Mouse (Mus musculus) neural tube, embryonic 11.5 days (tissue): Measurements from ENCODE around the gene Ppp1r2. TPM values are rescaled to one million over a fixed set of nuclear protein-coding genes. Genes with fewer than 3 reads are reported as not detected.
A peak's percentile ranks its signal among the peaks of the same experiment; 100 is the strongest.

Experiments
- ATAC-seq: fragments of 200-750 bp; cut with Nextera tagmentation; 2 replicates; pipeline ENCODE4 v1.8.0; 2017; ENCODE audit warnings: moderate number of reproducible peaks, mild to moderate bottlenecking, moderate TSS enrichment, moderate library complexity; ENCODE audit not compliant: insufficient read depth, low FRiP score, low TSS enrichment
- DNase-seq: peaks from one replicate; pipeline ENCODE4 v3.0.0-alpha.2; 2015; ENCODE audit warnings: low spot score
- H3K27ac ChIP-seq: fragments of 300-500 bp; sonication (generic); 2 replicates; pipeline ENCODE4 v1.5.1; 2014; ENCODE audit warnings: low read depth, mild to moderate bottlenecking, low read length
- H3K27me3 ChIP-seq: fragments of 300-500 bp; sonication (generic); 2 replicates; pipeline ENCODE4 v1.6.1; 2014; ENCODE audit warnings: mild to moderate bottlenecking, low read length, mixed read lengths; ENCODE audit not compliant: control insufficient read depth, insufficient read depth
- H3K36me3 ChIP-seq: fragments of 300-500 bp; sonication (generic); 2 replicates; pipeline ENCODE4 v1.6.1; 2014; ENCODE audit warnings: mild to moderate bottlenecking, low read length, moderate library complexity, mixed read lengths; ENCODE audit not compliant: control insufficient read depth, insufficient read depth
- H3K4me1 ChIP-seq: fragments of 300-500 bp; sonication (generic); 2 replicates; pipeline ENCODE4 v1.6.1; 2014; ENCODE audit warnings: low read length, mixed read lengths; ENCODE audit not compliant: control insufficient read depth, insufficient read depth
- H3K4me2 ChIP-seq: fragments of 300-500 bp; sonication (generic); 2 replicates; pipeline ENCODE4 v1.6.1; 2014; ENCODE audit warnings: low read depth, mild to moderate bottlenecking, moderate library complexity
- H3K4me3 ChIP-seq: fragments of 300-500 bp; sonication (generic); 2 replicates; pipeline ENCODE4 v1.5.1; 2014; ENCODE audit warnings: low read depth, low read length
- H3K9ac ChIP-seq: fragments of 300-500 bp; sonication (generic); 2 replicates; pipeline ENCODE4 v1.6.1; 2014; ENCODE audit warnings: mild to moderate bottlenecking, low read length
- H3K9me3 ChIP-seq: fragments of 300-500 bp; sonication (generic); 2 replicates; pipeline ENCODE4 v1.6.1; 2016; ENCODE audit warnings: low read length; ENCODE audit not compliant: control insufficient read depth
- WGBS: fragments of 180-500 bp; shearing (Covaris S2); extraction: QIAGEN DNeasy Blood & Tissue Kit; methylation state at CpG from one replicate; pipeline ENCODE4 v1.1.7; 2014; 5-methylcytosine and 5-hydroxymethylcytosine counted together
- polyA plus RNA-seq: library from polyadenylated mRNA; unstranded; fragments of >200 nt; fragmentation: Nextera tagmentation; extraction: Ambion mirVana; gene quantifications from 2 replicates; pipeline ENCODE4 v1.2.1, GENCODE M21; 2014

The Ppp1r2 gene
- polyA plus RNA-seq, 1 experiment from 2014 or later = 117 TPM

GRCm38 (mm10) chr16:31280176-31280575, 5.1 kb upstream of the Ppp1r2 start:
- Histone ChIP-seq H3K4me2 (no peak overlapping the region), H3K27me3 (no peaks in the 10 kb centered on the region), H3K9ac (no peak overlapping the region), H3K4me1 (no peaks in the 10 kb centered on the region; the same call in 1 of the 2 replicates), H3K36me3 (no peaks in the 10 kb centered on the region), H3K4me3 (no peak overlapping the region), H3K9me3 (no peaks in the 10 kb centered on the region), H3K27ac (no peak overlapping the region)
- 89% methylated on average over 4 of the region's 4 CpGs for WGBS
- no peak for DNase-seq
- no peak for ATAC-seq

- WGBS = 83% methylated on average over 6 of the region's 6 CpGs
- H3K9me3 ChIP-seq = no peaks in the 10 kb centered on the region
- no peak overlapping the region for H3K9ac ChIP-seq
- DNase-seq = no peak
- no peak overlapping the region for H3K4me2 ChIP-seq
- no peak overlapping the region for H3K27ac ChIP-seq
- H3K4me3 ChIP-seq = no peak overlapping the region
- no peaks in the 10 kb centered on the region for H3K36me3 ChIP-seq
- no peak for ATAC-seq
- peaks cover under 1% of the 10 kb centered on the region for H3K4me1 ChIP-seq
- no peaks in the 10 kb centered on the region for H3K27me3 ChIP-seq
Measured at GRCm38 (mm10) chr16:31278581-31278980, 3.5 kb upstream of the Ppp1r2 start.

- peaks cover 5% of the 10 kb centered on the region for H3K4me1 ChIP-seq
- H3K27ac ChIP-seq = no peak overlapping the region
- no peaks in the 10 kb centered on the region for H3K27me3 ChIP-seq
- DNase-seq = no peak
- no peaks in the 10 kb centered on the region for H3K36me3 ChIP-seq
- H3K4me2 ChIP-seq = no peak overlapping the region
- WGBS = 60% methylated on average over 2 of the region's 2 CpGs
- H3K9ac ChIP-seq = no peak overlapping the region
- no peak overlapping the region for H3K4me3 ChIP-seq
- H3K9me3 ChIP-seq = no peaks in the 10 kb centered on the region
- no peak for ATAC-seq
Measured at GRCm38 (mm10) chr16:31278081-31278480, 3.0 kb upstream of the Ppp1r2 start.

- H3K9me3 ChIP-seq = no peaks in the 10 kb centered on the region
- H3K27ac ChIP-seq = no peak overlapping the region
- 79% methylated on average over 7 of the region's 7 CpGs for WGBS
- peaks cover 15% of the 10 kb centered on the region for H3K4me1 ChIP-seq
- no peak overlapping the region for H3K4me2 ChIP-seq
- H3K4me3 ChIP-seq = no peak overlapping the region
- H3K27me3 ChIP-seq = no peaks in the 10 kb centered on the region
- no peaks in the 10 kb centered on the region for H3K36me3 ChIP-seq
- ATAC-seq = no peak
- no peak for DNase-seq
- no peak overlapping the region for H3K9ac ChIP-seq
Measured at GRCm38 (mm10) chr16:31276962-31277361, 1.9 kb upstream of the Ppp1r2 start.

- no peak overlapping the region for H3K4me2 ChIP-seq
- no peaks in the 10 kb centered on the region for H3K9me3 ChIP-seq
- H3K4me3 ChIP-seq = no peak overlapping the region
- no peaks in the 10 kb centered on the region for H3K36me3 ChIP-seq
- no peak overlapping the region for H3K9ac ChIP-seq
- no peak overlapping the region for H3K27ac ChIP-seq
- WGBS = 81% methylated on average over 7 of the region's 7 CpGs
- H3K27me3 ChIP-seq = no peaks in the 10 kb centered on the region
- ATAC-seq (no peak), DNase-seq (no peak)
- peaks cover 15% of the 10 kb centered on the region for H3K4me1 ChIP-seq
Measured at GRCm38 (mm10) chr16:31276539-31276938, 1.5 kb upstream of the Ppp1r2 start.

- Histone ChIP-seq H3K4me2 (peak overlapping the region; percentile 46), H3K4me3 (peak overlapping the region; percentile 90), H3K36me3 (no peaks in the 10 kb centered on the region), H3K9me3 (no peaks in the 10 kb centered on the region), H3K4me1 (peaks cover 15% of the 10 kb centered on the region), H3K27me3 (no peaks in the 10 kb centered on the region), H3K27ac (no peak overlapping the region), H3K9ac (peak overlapping the region; percentile 97)
- WGBS = 10% methylated on average over 6 of the region's 6 CpGs
- no peak for DNase-seq
- no peak for ATAC-seq
Measured at GRCm38 (mm10) chr16:31274084-31274483, 993 bp downstream of the Ppp1r2 start.

GRCm38 (mm10) chr16:31266692-31267091, 8.4 kb downstream of the Ppp1r2 start:
- H3K9ac ChIP-seq = no peak overlapping the region
- DNase-seq = no peak
- no peak overlapping the region for H3K27ac ChIP-seq
- no peaks in the 10 kb centered on the region for H3K36me3 ChIP-seq
- no peaks in the 10 kb centered on the region for H3K9me3 ChIP-seq
- no peaks in the 10 kb centered on the region for H3K27me3 ChIP-seq
- no peak for ATAC-seq
- no peak overlapping the region for H3K4me3 ChIP-seq
- 96% methylated on average over 2 of the region's 2 CpGs for WGBS
- no peak overlapping the region for H3K4me2 ChIP-seq
- no peaks in the 10 kb centered on the region for H3K4me1 ChIP-seq

- Histone ChIP-seq H3K4me3 (no peak overlapping the region), H3K36me3 (peaks cover 4% of the 10 kb centered on the region; the same call in 1 of the 2 replicates), H3K9ac (no peak overlapping the region), H3K4me1 (no peaks in the 10 kb centered on the region), H3K27me3 (no peaks in the 10 kb centered on the region), H3K4me2 (no peak overlapping the region), H3K27ac (no peak overlapping the region), H3K9me3 (no peaks in the 10 kb centered on the region)
- DNase-seq (no peak), ATAC-seq (no peak)
- WGBS = 84% methylated on average over 2 of the region's 2 CpGs
Measured at GRCm38 (mm10) chr16:31256151-31256550, 18.9 kb downstream of the Ppp1r2 start.

- H3K9ac ChIP-seq = no peak overlapping the region
- peaks cover 4% of the 10 kb centered on the region; the same call in 1 of the 2 replicates for H3K36me3 ChIP-seq
- WGBS = 86% methylated on average over 3 of the region's 3 CpGs
- ATAC-seq (no peak), DNase-seq (no peak)
- H3K27ac ChIP-seq = no peak overlapping the region
- H3K4me2 ChIP-seq = no peak overlapping the region
- H3K27me3 ChIP-seq = no peaks in the 10 kb centered on the region
- no peaks in the 10 kb centered on the region for H3K9me3 ChIP-seq
- H3K4me1 ChIP-seq = no peaks in the 10 kb centered on the region
- no peak overlapping the region for H3K4me3 ChIP-seq
Measured at GRCm38 (mm10) chr16:31255685-31256084, 19.4 kb downstream of the Ppp1r2 start.
